Mouse (Mus musculus): ENCODE measurements around the gene Accsl. TPM values are rescaled to one million over a fixed set of nuclear protein-coding genes. Genes with fewer than 3 reads are reported as not detected.

Accsl gene
- 0.29 and 0.55 TPM in 2 replicates for polyA plus RNA-seq (2012; rRNA removed; ENCODE audit: low replicate concordance)

GRCm38 (mm10) chr2:93869107-93869600 is at the start of gene Accsl:
TSS of gene Accsl (minus strand) at chr2:93869157.

GRCm38 (mm10) chr2:93849505-93850089 is 19.4 kb downstream of the Accsl start, which contains the start of gene Accs:
TSS of gene Accs (minus strand) at chr2:93849943.

GRCm38 (mm10) chr2:93822045-93822749 is 46.8 kb downstream of the Accsl start, which contains the start of gene Ext2:
TSS of gene Ext2 (minus strand) at chr2:93822568.

Other genes starting within 250 kb of the Accsl start
- gene Alx4, start 226.8 kb downstream of the Accsl start, polyA plus RNA-seq (2012; rRNA removed; ENCODE audit: low replicate concordance) = 4.8 and 8.3 TPM in 2 replicates
- 45.0 and 47.8 TPM in 2 replicates for gene Ext2, start 46.6 kb downstream of the Accsl start, polyA plus RNA-seq (2012; rRNA removed; ENCODE audit: low replicate concordance)
- gene Accs, start 19.2 kb downstream of the Accsl start, polyA plus RNA-seq (2012; rRNA removed; ENCODE audit: low replicate concordance) = 21.6 and 24.9 TPM in 2 replicates
- gene Gm13889, start 88.0 kb upstream of the Accsl start, polyA plus RNA-seq (2012; rRNA removed; ENCODE audit: low replicate concordance) = 8.4 and 39.6 TPM in 2 replicates
- not detected in 2 replicates for gene Gm27027, start 127.2 kb upstream of the Accsl start, polyA plus RNA-seq (2012; rRNA removed; ENCODE audit: low replicate concordance)
- gene Alkbh3, start 141.7 kb upstream of the Accsl start, polyA plus RNA-seq (2012; rRNA removed; ENCODE audit: low replicate concordance) = 29.3 and 54.1 TPM in 2 replicates

Measured in mammary gland, adult 2 months (tissue).